Mouse (Mus musculus) forebrain, embryonic 10.5 days (tissue): ENCODE results near the gene Zfp941. TPM values are rescaled to one million over a fixed set of nuclear protein-coding genes. Genes with fewer than 3 reads are reported as not detected.

ENCODE experiments used
- DNase-seq: peaks from one replicate; pipeline ENCODE4 v3.0.0-alpha.2; 2017; ENCODE audit warnings: low spot score; ENCODE audit errors: extremely low spot score
- H3K27ac ChIP-seq: fragments of 300-500 bp; sonication (generic); 2 replicates; pipeline ENCODE4 v1.5.1; 2016; ENCODE audit warnings: mild to moderate bottlenecking
- H3K27me3 ChIP-seq: fragments of 300-500 bp; sonication (generic); 2 replicates; pipeline ENCODE4 v1.6.1; 2016; ENCODE audit warnings: mild to moderate bottlenecking; ENCODE audit not compliant: poor library complexity, severe bottlenecking
- H3K36me3 ChIP-seq: fragments of 300-500 bp; sonication (generic); replicated peaks from 2 replicates; pipeline ENCODE4 v1.6.1; 2016; ENCODE audit warnings: mild to moderate bottlenecking, moderate library complexity
- H3K4me1 ChIP-seq: fragments of 300-500 bp; sonication (generic); 2 replicates; pipeline ENCODE4 v1.6.1; 2016
- H3K4me3 ChIP-seq: fragments of 300-500 bp; sonication (generic); 2 replicates; pipeline ENCODE4 v1.5.1; 2016; ENCODE audit warnings: mild to moderate bottlenecking, moderate library complexity
- H3K9me3 ChIP-seq: fragments of 300-500 bp; sonication (generic); 2 replicates; pipeline ENCODE4 v1.6.1; 2016; ENCODE audit warnings: mild to moderate bottlenecking, moderate library complexity
- WGBS: fragments of 180-500 bp; shearing (Covaris S2); methylation state at CpG from one replicate; pipeline ENCODE4 v1.1.7; 2016; 5-methylcytosine and 5-hydroxymethylcytosine counted together
- polyA plus RNA-seq: library from polyadenylated mRNA; unstranded; fragments of >200 nt; fragmentation: Nextera tagmentation; extraction: Ambion mirVana; gene quantifications from 2 replicates; pipeline ENCODE4 v1.2.1, GENCODE M21; 2016

Zfp941 gene
- polyA plus RNA-seq, 1 experiment from 2014 or later = 3.7 TPM

DNA sequence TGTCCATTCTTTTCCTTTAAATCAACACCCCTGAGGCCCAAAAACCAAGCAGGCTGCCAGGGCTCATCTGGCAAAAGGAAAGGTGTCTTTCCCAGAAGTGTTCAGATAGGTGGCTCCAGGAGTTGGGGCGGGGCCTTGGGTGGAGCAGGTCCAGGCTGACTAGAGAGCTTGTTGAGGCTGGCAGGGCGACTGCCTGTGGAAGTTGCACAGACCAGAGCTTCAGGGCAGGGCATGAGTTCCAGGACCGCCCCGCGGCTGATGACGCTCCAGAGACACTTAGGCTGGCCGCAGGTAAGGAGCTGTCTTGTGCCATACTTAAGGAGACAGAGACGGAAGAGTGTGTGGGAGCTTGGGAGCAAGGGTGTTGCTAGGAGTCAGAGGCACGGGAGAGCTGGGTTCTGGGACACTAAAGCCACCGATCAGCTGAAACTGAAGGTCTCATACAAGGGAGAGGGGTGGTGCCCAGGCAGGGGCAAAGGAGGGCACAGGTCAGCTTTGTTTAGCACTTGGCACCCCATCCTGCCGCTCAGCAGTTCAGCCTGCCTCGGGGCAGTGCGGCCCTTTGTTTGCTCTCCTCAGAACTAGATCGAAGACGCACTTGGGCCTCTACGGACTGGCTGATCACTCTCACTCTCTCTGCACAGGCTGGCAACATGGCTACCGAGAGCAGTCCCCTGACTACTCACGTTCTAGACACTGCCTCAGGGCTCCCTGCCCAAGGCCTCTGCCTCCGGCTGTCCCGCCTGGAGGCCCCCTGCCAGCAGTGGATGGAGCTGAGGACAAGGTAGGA, 13.2 kb upstream of the Zfp941 start, which contains the start of gene Urah:
Gene Urah, plus strand, starts transcription at position 51 of the 790 bp plus-strand sequence.
- Histone ChIP-seq H3K9me3 (no peaks in the 10 kb centered on the region), H3K27ac (peak within 1 kb of the TSS; percentile 2; the same call in 1 of the 2 replicates), H3K4me1 (peaks cover 11% of the 10 kb centered on the region; the same call in 1 of the 2 replicates), H3K4me3 (no peak within 1 kb of the TSS), H3K36me3 (no peaks in the 10 kb centered on the region), H3K27me3 (peaks cover 6% of the 10 kb centered on the region; the same call in 1 of the 2 replicates)
- no peak for DNase-seq
- WGBS = 41% methylated on average over 20 of the region's 20 CpGs

- 90% methylated on average over 4 of the region's 4 CpGs for WGBS
- H3K9me3 ChIP-seq = no peaks in the 10 kb centered on the region
- H3K27me3 ChIP-seq = peaks cover 3% of the 10 kb centered on the region; the same call in 1 of the 2 replicates
- DNase-seq = no peak
- H3K36me3 ChIP-seq = no peaks in the 10 kb centered on the region
- no peak overlapping the region for H3K27ac ChIP-seq
- peaks cover 11% of the 10 kb centered on the region; the same call in 1 of the 2 replicates for H3K4me1 ChIP-seq
- H3K4me3 ChIP-seq = no peak overlapping the region
Observed at GRCm38 (mm10) chr7:140833341-140833740, 11.4 kb upstream of the Zfp941 start.

DNA sequence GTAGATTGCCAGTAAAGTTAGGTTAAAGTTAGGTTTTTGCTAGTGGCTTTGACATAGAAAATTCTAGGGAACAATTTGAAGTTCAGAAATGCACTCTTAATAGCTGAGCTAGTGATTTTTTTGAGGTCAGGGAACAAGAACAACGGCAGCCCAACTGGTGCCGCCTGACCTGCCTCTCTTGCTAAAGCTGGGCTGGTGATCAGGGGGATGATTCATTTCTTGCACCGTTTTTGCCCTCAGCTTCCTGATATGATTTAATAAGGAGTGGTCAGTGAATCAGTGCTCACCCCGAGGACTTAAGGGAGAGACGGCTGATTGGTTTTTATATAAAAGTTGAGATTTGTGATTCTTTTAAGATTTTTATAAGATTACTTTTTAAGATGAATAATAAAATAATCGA, 9.5 kb upstream of the Zfp941 start:
- 84% methylated on average over 6 of the region's 6 CpGs for WGBS
- DNase-seq = no peak
- Histone ChIP-seq H3K9me3 (no peaks in the 10 kb centered on the region), H3K36me3 (no peaks in the 10 kb centered on the region), H3K27me3 (peaks cover 9% of the 10 kb centered on the region; the same call in 1 of the 2 replicates), H3K27ac (no peak overlapping the region), H3K4me1 (peaks cover 11% of the 10 kb centered on the region; the same call in 1 of the 2 replicates), H3K4me3 (no peak overlapping the region)

GRCm38 (mm10) chr7:140828171-140828881, 6.3 kb upstream of the Zfp941 start:
- H3K9me3 ChIP-seq = no peaks in the 10 kb centered on the region
- H3K36me3 ChIP-seq = no peaks in the 10 kb centered on the region
- no peak overlapping the region for H3K27ac ChIP-seq
- H3K27me3 ChIP-seq = peaks cover 6% of the 10 kb centered on the region; the same call in 1 of the 2 replicates
- no peak for DNase-seq
- H3K4me1 ChIP-seq = no peaks in the 10 kb centered on the region
- WGBS = 40% methylated on average over 8 of the region's 8 CpGs
- H3K4me3 ChIP-seq = no peak overlapping the region

DNA sequence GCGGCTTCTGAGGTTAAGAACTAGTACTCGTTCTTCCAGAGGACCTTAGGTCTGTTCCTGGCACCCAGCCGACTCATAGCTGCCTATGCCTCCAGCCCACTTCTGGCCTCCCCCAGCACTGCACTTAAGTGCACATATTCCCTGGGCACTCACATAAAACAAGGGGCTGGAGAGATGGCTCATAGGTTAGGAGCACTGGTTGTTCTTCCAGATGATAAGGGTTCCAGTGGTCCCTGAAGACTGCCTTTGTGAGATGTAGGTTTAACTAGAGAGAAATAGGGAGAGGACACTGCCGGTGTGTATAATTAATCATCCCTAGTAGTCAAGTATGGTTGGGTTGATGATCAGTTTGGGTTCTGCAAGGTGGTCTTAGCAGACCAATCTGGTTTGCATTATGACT, 753 bp upstream of the Zfp941 start:
- Histone ChIP-seq H3K27ac (no peak overlapping the region), H3K4me3 (no peak overlapping the region), H3K27me3 (peaks cover 6% of the 10 kb centered on the region; the same call in 1 of the 2 replicates), H3K9me3 (no peaks in the 10 kb centered on the region), H3K36me3 (no peaks in the 10 kb centered on the region), H3K4me1 (peaks cover 10% of the 10 kb centered on the region)
- 92% methylated on average over 4 of the region's 4 CpGs for WGBS
- DNase-seq = no peak

DNA sequence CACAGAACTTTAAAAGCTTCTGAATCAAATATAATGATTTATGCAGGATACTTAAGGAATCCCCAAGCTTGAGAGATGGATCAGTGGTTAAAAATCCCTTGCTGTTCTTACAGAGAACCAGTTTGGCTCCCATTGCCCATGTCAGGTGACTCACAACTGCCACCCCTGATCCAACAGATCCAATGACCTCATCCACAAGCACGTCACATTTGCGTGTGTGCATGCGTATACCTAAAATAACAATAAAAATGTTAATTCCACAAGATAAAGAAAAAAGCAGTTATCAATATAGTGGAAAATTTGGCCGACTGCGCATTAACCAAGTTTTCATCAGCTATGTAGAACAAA, 699 bp downstream of the Zfp941 start:
- Histone ChIP-seq H3K9me3 (no peaks in the 10 kb centered on the region), H3K4me1 (peaks cover 10% of the 10 kb centered on the region), H3K27me3 (no peaks in the 10 kb centered on the region; the same call in 1 of the 2 replicates), H3K27ac (peak overlapping the region; percentile 83), H3K4me3 (peak overlapping the region; percentile 69), H3K36me3 (no peaks in the 10 kb centered on the region)
- DNase-seq = no peak
- WGBS = 57% methylated on average over 5 of the region's 5 CpGs

DNA sequence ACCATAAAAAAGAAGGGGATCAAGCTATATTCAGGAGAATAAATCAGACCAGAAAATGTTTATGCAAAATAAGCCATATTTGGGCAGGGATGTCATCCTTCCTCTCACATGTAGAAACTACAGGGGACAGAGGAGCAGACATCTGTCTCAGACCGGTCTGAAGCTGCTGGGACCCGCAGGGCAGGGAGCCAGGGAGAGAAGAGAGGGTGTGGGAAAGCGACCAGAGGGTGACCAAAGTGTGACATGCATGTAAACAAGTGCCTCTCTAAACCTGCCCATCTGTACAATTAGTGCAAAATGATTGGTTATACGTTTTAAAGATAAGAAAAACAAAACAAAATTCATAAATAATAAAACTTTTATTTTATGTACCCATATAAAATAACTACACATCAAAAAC, 1.8 kb downstream of the Zfp941 start:
- DNase-seq = no peak
- no peaks in the 10 kb centered on the region; the same call in 1 of the 2 replicates for H3K27me3 ChIP-seq
- H3K36me3 ChIP-seq = no peaks in the 10 kb centered on the region
- H3K27ac ChIP-seq = no peak overlapping the region
- peaks cover 10% of the 10 kb centered on the region for H3K4me1 ChIP-seq
- H3K9me3 ChIP-seq = no peaks in the 10 kb centered on the region
- H3K4me3 ChIP-seq = no peak overlapping the region
- 87% methylated on average over 4 of the region's 4 CpGs for WGBS

- Histone ChIP-seq H3K9me3 (no peaks in the 10 kb centered on the region), H3K36me3 (peaks cover 29% of the 10 kb centered on the region), H3K27ac (no peak overlapping the region), H3K4me1 (no peaks in the 10 kb centered on the region), H3K27me3 (no peaks in the 10 kb centered on the region), H3K4me3 (no peak overlapping the region)
- DNase-seq = no peak
- 96% methylated on average over 12 of the region's 12 CpGs for WGBS
Observed at GRCm38 (mm10) chr7:140812850-140813249, 9.1 kb downstream of the Zfp941 start.

DNA sequence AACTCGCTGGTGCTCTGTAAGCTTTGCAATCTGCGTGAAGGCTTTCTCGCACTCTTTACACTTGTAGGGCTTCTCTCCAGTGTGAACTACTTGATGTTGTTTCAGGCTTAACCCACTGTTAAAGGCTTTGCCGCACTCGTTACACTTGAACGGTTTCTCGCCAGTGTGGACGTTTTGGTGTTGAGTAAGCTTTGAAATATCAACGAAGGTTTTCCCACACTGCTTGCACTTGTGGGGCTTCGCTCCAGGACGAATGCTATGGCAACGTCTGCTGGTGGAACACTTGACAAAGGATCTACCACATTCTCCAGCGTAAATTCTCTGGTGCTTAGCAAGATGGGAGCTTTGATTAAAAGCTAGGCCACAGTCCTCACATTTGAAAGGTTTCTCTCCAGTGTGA, 10.3 kb downstream of the Zfp941 start:
- H3K27me3 ChIP-seq = no peaks in the 10 kb centered on the region
- H3K4me3 ChIP-seq = no peak overlapping the region
- H3K27ac ChIP-seq = no peak overlapping the region
- no peak for DNase-seq
- H3K36me3 ChIP-seq = peaks cover 29% of the 10 kb centered on the region
- no peaks in the 10 kb centered on the region for H3K4me1 ChIP-seq
- H3K9me3 ChIP-seq = no peaks in the 10 kb centered on the region
- 90% methylated on average over 13 of the region's 13 CpGs for WGBS

DNA sequence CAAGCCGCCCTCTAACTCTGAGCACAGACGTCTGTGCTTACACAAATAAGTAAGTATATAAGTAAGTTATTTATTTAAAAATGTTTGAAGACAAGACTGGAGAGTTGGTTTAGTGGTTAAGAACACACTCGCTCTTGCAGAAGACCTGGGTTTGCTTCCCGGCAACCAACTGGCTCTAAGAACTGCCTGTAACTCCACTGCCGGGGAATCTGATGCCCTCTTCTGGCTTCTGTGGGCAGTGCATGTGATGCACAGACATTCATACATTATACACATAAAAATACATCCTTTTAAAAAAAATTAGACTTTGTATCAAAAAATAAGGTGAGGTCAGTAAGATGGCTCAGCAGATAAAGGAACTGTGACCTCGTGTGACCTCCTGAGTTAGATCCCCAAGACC, 11.5 kb downstream of the Zfp941 start:
- Histone ChIP-seq H3K27me3 (no peaks in the 10 kb centered on the region), H3K36me3 (peaks cover 29% of the 10 kb centered on the region), H3K9me3 (no peaks in the 10 kb centered on the region), H3K27ac (no peak overlapping the region), H3K4me1 (no peaks in the 10 kb centered on the region), H3K4me3 (no peak overlapping the region)
- DNase-seq = no peak
- 95% methylated on average over 6 of the region's 6 CpGs for WGBS

DNA sequence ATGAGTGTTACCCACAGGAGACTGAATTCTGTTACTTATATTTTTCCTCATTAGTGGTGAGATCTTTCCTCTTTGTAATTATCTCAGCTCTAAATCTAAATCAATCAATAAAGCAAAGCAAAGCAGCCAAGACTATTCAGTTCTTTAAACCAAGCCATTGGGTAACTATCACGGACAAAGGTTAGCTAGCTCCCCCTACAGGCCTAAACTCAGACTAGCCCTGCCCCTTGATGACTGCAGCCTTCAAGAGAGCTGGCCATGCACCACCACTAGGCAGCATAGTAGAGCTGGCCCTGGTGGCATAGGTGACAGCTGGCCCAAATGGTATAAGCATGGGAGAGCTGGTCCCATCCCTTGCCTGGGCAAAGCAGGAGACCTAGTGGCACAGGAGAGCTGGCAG, 16.3 kb downstream of the Zfp941 start:
- DNase-seq = no peak
- WGBS = 9% methylated on average over 1 of the region's 1 CpGs

GRCm38 (mm10) chr7:140802629-140803028, 19.3 kb downstream of the Zfp941 start:
- H3K4me3 ChIP-seq = no peak overlapping the region
- 87% methylated on average over 6 of the region's 6 CpGs for WGBS
- no peaks in the 10 kb centered on the region for H3K9me3 ChIP-seq
- no peak for DNase-seq
- H3K27ac ChIP-seq = no peak overlapping the region
- no peaks in the 10 kb centered on the region for H3K4me1 ChIP-seq
- H3K36me3 ChIP-seq = no peaks in the 10 kb centered on the region
- no peaks in the 10 kb centered on the region for H3K27me3 ChIP-seq

More for the DNA sequence above, 16.3 kb downstream of the Zfp941 start:
- Histone ChIP-seq H3K9me3 (no peaks in the 10 kb centered on the region), H3K4me1 (no peaks in the 10 kb centered on the region), H3K4me3 (no peak overlapping the region), H3K27me3 (no peaks in the 10 kb centered on the region), H3K27ac (no peak overlapping the region), H3K36me3 (peaks cover 5% of the 10 kb centered on the region)

DNA sequence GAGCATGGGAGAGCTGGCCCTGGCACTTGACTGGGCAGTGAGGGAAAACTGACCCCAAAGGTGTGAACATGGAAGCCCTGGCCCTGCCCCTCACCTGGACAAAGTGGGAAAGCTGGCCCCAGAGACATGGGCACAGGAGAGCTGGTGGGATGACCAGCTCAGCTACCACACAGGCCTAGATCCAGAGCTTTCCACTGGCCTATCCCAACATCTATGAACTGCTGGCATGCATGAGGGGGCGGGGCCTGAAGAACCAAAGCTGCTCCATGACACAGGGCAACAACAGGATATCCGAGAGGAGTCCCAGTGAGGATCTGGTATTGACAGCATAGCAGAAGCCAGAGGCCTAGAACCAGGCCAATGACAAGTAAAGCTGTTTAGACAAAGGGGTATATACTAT, 23.8 kb downstream of the Zfp941 start:
- H3K27ac ChIP-seq = no peak overlapping the region
- no peaks in the 10 kb centered on the region for H3K4me1 ChIP-seq
- no peak for DNase-seq
- H3K27me3 ChIP-seq = no peaks in the 10 kb centered on the region
- H3K9me3 ChIP-seq = no peaks in the 10 kb centered on the region
- H3K4me3 ChIP-seq = no peak overlapping the region
- WGBS = 70% methylated on average over 2 of the region's 2 CpGs
- H3K36me3 ChIP-seq = no peaks in the 10 kb centered on the region
